Mouse (Mus musculus) sigmoid colon, adult 10 weeks (tissue): Measurements from ENCODE around the gene Aoc1. TPM values are rescaled to one million over a fixed set of nuclear protein-coding genes. Genes with fewer than 3 reads are reported as not detected.

Experiments used
- polyA plus RNA-seq: library from polyadenylated mRNA; stranded (reverse); fragments of 350-450 nt; fragmentation: Illumina TruSeq; extraction: RNeasy Lipid Tissue Mini Kit (QIAGEN cat#74804); gene quantifications from one replicate; pipeline ENCODE4 v1.2.3, GENCODE M21; 2014; ENCODE audit warnings: low read depth, low replicate concordance

Aoc1 gene
- polyA plus RNA-seq, result 80.7 TPM

GRCm38 (mm10) chr6:48872596-48872995 is at the start of gene Aoc1:
Gene Aoc1 (plus strand): TSS chr6:48872896.

DNA sequence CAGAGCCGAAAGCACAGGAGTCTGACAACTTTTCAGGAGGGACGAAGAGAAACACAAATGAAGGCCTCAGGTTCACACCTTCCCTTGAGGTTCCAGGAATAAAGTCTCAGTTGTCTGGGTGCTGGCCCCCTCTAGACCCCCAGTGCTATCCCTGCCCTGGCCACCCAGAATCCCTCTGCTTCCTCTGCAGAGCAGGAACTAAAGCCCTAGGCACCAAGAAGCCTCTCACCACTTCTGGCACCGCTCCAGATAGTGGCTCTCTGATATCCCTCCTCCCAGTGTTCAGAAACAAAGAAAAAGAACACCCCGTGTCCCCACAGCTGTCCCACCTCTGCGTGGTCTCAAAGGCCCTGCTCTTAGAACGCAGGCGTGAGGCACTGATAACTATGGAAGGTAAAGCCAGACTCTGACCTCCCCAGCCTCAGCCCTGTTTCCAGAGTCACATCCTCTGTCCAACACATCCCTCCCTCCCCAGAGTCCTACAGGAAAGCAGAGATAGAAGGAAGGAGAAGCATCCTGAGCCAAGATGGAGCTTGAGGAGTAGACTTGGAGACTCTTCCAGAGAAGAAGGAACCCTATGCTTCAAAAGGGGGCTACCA is 32.2 kb upstream of the Aoc1 start, which contains the start of gene Tmem176a:
Gene Tmem176a, plus strand, starts transcription at position 549 of the 599 bp plus-strand sequence.

DNA sequence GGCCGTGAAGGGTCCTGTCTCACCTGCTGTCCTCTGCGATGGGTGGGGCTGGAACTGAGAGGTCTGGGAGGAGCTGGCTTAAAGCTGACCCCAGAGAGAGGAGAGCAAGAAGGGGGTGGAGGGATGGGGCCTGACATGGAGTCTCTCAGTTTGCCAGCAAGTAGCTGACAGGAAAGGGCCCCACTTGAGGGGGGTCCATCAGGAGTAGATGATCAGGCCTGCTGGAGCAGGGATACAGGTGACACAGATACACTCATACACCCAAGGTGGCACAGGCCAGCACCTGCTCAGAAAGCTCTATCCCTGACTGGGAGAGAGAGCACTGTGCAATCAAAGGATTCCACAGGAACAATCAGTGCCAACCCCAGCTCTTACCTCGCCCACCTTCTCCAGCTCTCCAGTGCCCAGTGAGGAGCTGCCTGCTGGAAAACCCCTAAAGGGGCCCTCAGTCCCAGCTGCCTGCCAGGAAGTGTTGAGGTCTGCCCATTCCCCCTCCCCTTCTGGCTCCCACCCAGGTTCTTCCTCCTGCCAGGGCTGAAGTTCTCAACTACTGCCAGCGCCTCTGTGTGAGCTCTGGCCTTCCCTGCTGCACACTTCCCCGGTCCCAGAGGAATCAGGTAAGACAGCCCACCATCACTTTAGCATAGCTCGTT is 31.6 kb upstream of the Aoc1 start, which contains the start of gene Tmem176b:
Gene Tmem176b, minus strand, starts transcription at position 524 of the 653 bp plus-strand sequence.

GRCm38 (mm10) chr6:48929595-48929994 is 56.9 kb downstream of the Aoc1 start, which contains the start of gene 1600015I10Rik:
Gene 1600015I10Rik (plus strand): TSS chr6:48929895.

Other genes with a start within 250 kb of the Aoc1 start
- 6.2 TPM for gene AI854703, start 246.1 kb upstream of the Aoc1 start, polyA plus RNA-seq
- 24.3 TPM for gene Gimap8, start 225.7 kb upstream of the Aoc1 start, polyA plus RNA-seq
- gene Gimap9, start 196.8 kb upstream of the Aoc1 start, polyA plus RNA-seq, result 22.6 TPM
- gene Gimap4, start 188.3 kb upstream of the Aoc1 start, polyA plus RNA-seq, result 56.2 TPM
- gene Gimap6, start 164.7 kb upstream of the Aoc1 start, polyA plus RNA-seq, result 32.7 TPM
- gene Gm28053, start 154.3 kb upstream of the Aoc1 start, polyA plus RNA-seq, result 2.7 TPM
- gene Gimap7, start 154.3 kb upstream of the Aoc1 start, polyA plus RNA-seq, result 3.7 TPM
- 3.7 TPM for gene Gimap1, start 133.8 kb upstream of the Aoc1 start, polyA plus RNA-seq
- gene Gimap5, start 126.7 kb upstream of the Aoc1 start, polyA plus RNA-seq, result 2.6 TPM
- 7.1 TPM for gene Gimap3, start 102.0 kb upstream of the Aoc1 start, polyA plus RNA-seq
- 133 TPM for gene Tmem176a, start 32.0 kb upstream of the Aoc1 start, polyA plus RNA-seq
- gene Tmem176b, start 31.4 kb upstream of the Aoc1 start, polyA plus RNA-seq, result 19.3 TPM
- not detected for gene 1600015I10Rik, start 57.0 kb downstream of the Aoc1 start, polyA plus RNA-seq
- not detected for gene Doxl2, start 102.1 kb downstream of the Aoc1 start, polyA plus RNA-seq
- not detected for gene Svs1, start 114.0 kb downstream of the Aoc1 start, polyA plus RNA-seq
- gene Gpnmb, start 163.7 kb downstream of the Aoc1 start, polyA plus RNA-seq, result 1.4 TPM
- 37.3 TPM for gene Malsu1, start 200.9 kb downstream of the Aoc1 start, polyA plus RNA-seq